Mouse (Mus musculus) C2C12 (cell line): ENCODE measurements around the gene Gsk3b. TPM values are rescaled to one million over a fixed set of nuclear protein-coding genes. Genes with fewer than 3 reads are reported as not detected.

Experiments used
- H3K27me3 ChIP-seq: one replicate; pipeline ENCODE4 v1.6.1; 2011; ENCODE audit not compliant: control insufficient read depth, insufficient read depth, insufficient read length
- H3K36me3 ChIP-seq: one replicate; pipeline ENCODE4 v1.6.1; 2011; ENCODE audit not compliant: control insufficient read depth, insufficient read depth
- H3K4me3 ChIP-seq: one replicate; pipeline ENCODE4 v1.5.1; 2011; ENCODE audit warnings: mild to moderate bottlenecking, control low read depth; ENCODE audit not compliant: poor library complexity, insufficient read depth, severe bottlenecking
- H3K79me2 ChIP-seq: one replicate; pipeline ENCODE4 v1.6.1; 2011; ENCODE audit not compliant: control insufficient read depth, insufficient read depth
- H3K79me3 ChIP-seq: one replicate; pipeline ENCODE4 v1.6.1; 2011; ENCODE audit warnings: low read depth, control low read depth
- H3ac ChIP-seq: one replicate; pipeline ENCODE3; 2011; ENCODE audit warnings: low read depth; ENCODE audit not compliant: control insufficient read depth, insufficient read length
- CEBPB ChIP-seq: IDR thresholded peaks from one replicate; pipeline ENCODE4 v1.6.1; 2011; ENCODE audit warnings: low read depth, mild to moderate bottlenecking, control low read depth, moderate library complexity
- CTCF ChIP-seq: IDR thresholded peaks from one replicate; pipeline ENCODE4 v1.5.1; 2011; ENCODE audit not compliant: control insufficient read depth, insufficient read depth, insufficient read length
- FOSL1 ChIP-seq: IDR thresholded peaks from one replicate; pipeline ENCODE4 v1.8.0; 2011; ENCODE audit warnings: mild to moderate bottlenecking, low read length; ENCODE audit not compliant: poor library complexity, insufficient read depth, severe bottlenecking
- MAX ChIP-seq: IDR thresholded peaks from one replicate; pipeline ENCODE4 v1.6.1; 2011; ENCODE audit warnings: mild to moderate bottlenecking, control low read depth
- MYOD1 ChIP-seq: IDR thresholded peaks from one replicate; pipeline ENCODE4 v1.6.1; 2011; ENCODE audit warnings: low read depth; ENCODE audit not compliant: control insufficient read depth, insufficient read length
- MYOG ChIP-seq: IDR thresholded peaks from one replicate; pipeline ENCODE4 v1.6.1; 2011; ENCODE audit not compliant: control insufficient read depth, insufficient read length; ENCODE audit errors: extremely low read depth
- USF1 ChIP-seq: IDR thresholded peaks from one replicate; pipeline ENCODE4 v1.6.1; 2011; ENCODE audit warnings: low read depth, mild to moderate bottlenecking, control low read depth, moderate library complexity
- polyA plus RNA-seq: library from polyadenylated mRNA; unstranded; fragments of >200 nt; fragmentation: generic; extraction: Trizol; gene quantifications from one replicate; pipeline ENCODE4 v1.2.1, GENCODE M21; 2012; ENCODE audit warnings: missing spikeins

Gsk3b gene
- polyA plus RNA-seq, 1 experiment, result 12.3 TPM

GRCm38 (mm10) chr16:38157854-38158622 lies 69.2 kb downstream of the Gsk3b start:
- Histone ChIP-seq H3K79me3 (peaks cover 87% of the 10 kb centered on the region), H3K4me3 (no peak overlapping the region), H3ac (no peak overlapping the region), H3K79me2 (peaks cover 100% of the 10 kb centered on the region), H3K27me3 (no peaks in the 10 kb centered on the region), H3K36me3 (no peaks in the 10 kb centered on the region)
- TF ChIP-seq MAX (no peak), MYOG (no peak), CTCF (no peak), CEBPB (no peak), MYOD1 (no peak), USF1 (no peak), FOSL1 (no peak)

- no peak for TF ChIP-seq MAX
- no peak for TF ChIP-seq USF1
- no peak for TF ChIP-seq MYOG
- TF ChIP-seq CEBPB, result no peak
- TF ChIP-seq MYOD1, result no peak
- no peak for TF ChIP-seq FOSL1
- no peak for TF ChIP-seq CTCF
- peaks cover 6% of the 10 kb centered on the region for H3K36me3 ChIP-seq
- no peak overlapping the region for H3K4me3 ChIP-seq
- H3K79me3 ChIP-seq, result peaks cover 85% of the 10 kb centered on the region
- H3K27me3 ChIP-seq, result no peaks in the 10 kb centered on the region
- H3K79me2 ChIP-seq, result peaks cover 98% of the 10 kb centered on the region
- H3ac ChIP-seq, result no peak overlapping the region
Measured at GRCm38 (mm10) chr16:38162019-38162418, 73.2 kb downstream of the Gsk3b start.

GRCm38 (mm10) chr16:38164811-38165591 lies 76.2 kb downstream of the Gsk3b start:
- Histone ChIP-seq H3K79me2 (peaks cover 94% of the 10 kb centered on the region), H3K79me3 (peaks cover 73% of the 10 kb centered on the region), H3K27me3 (no peaks in the 10 kb centered on the region), H3ac (no peak overlapping the region), H3K4me3 (no peak overlapping the region), H3K36me3 (peaks cover 6% of the 10 kb centered on the region)
- TF ChIP-seq USF1, result no peak
- TF ChIP-seq CTCF, result no peak
- no peak for TF ChIP-seq MYOG
- no peak for TF ChIP-seq FOSL1
- no peak for TF ChIP-seq CEBPB
- no peak for TF ChIP-seq MYOD1
- no peak for TF ChIP-seq MAX

- TF ChIP-seq CEBPB, result no peak
- no peak for TF ChIP-seq MAX
- no peak for TF ChIP-seq FOSL1
- TF ChIP-seq USF1, result no peak
- no peak for TF ChIP-seq MYOG
- TF ChIP-seq MYOD1, result no peak
- TF ChIP-seq CTCF, result no peak
- no peak overlapping the region for H3ac ChIP-seq
- H3K79me3 ChIP-seq, result peaks cover 40% of the 10 kb centered on the region
- peaks cover 24% of the 10 kb centered on the region for H3K36me3 ChIP-seq
- no peak overlapping the region for H3K4me3 ChIP-seq
- H3K79me2 ChIP-seq, result peaks cover 74% of the 10 kb centered on the region
- no peaks in the 10 kb centered on the region for H3K27me3 ChIP-seq
Measured at GRCm38 (mm10) chr16:38168971-38169370, 80.2 kb downstream of the Gsk3b start.

- Histone ChIP-seq H3K79me3 (peaks cover 49% of the 10 kb centered on the region), H3K4me3 (no peak overlapping the region), H3K79me2 (peaks cover 92% of the 10 kb centered on the region), H3K36me3 (peaks cover 9% of the 10 kb centered on the region), H3K27me3 (no peaks in the 10 kb centered on the region), H3ac (no peak overlapping the region)
- TF ChIP-seq USF1 (no peak), CTCF (no peak), MYOG (no peak), FOSL1 (no peak)
Measured at GRCm38 (mm10) chr16:38179150-38179549, 90.3 kb downstream of the Gsk3b start.

GRCm38 (mm10) chr16:38181421-38181820 lies 92.6 kb downstream of the Gsk3b start:
- no peaks in the 10 kb centered on the region for H3K27me3 ChIP-seq
- no peak for TF ChIP-seq CEBPB
- no peak for TF ChIP-seq MAX
- TF ChIP-seq FOSL1, result no peak
- TF ChIP-seq MYOD1, result no peak
- TF ChIP-seq CTCF, result no peak
- TF ChIP-seq MYOG, result no peak
- TF ChIP-seq USF1, result no peak
- no peak overlapping the region for H3K4me3 ChIP-seq
- peaks cover 44% of the 10 kb centered on the region for H3K79me3 ChIP-seq
- H3K79me2 ChIP-seq, result peaks cover 73% of the 10 kb centered on the region
- no peak overlapping the region for H3ac ChIP-seq
- peaks cover 18% of the 10 kb centered on the region for H3K36me3 ChIP-seq
